Mouse (Mus musculus): ENCODE results near the gene Pigh.

- no peak for TF ChIP-seq CTCF (IDR thresholded peaks at IDR 0.05; ENCODE audit: control insufficient read depth, insufficient read depth, insufficient replicate concordance, low read depth, low read length)
- TF ChIP-seq POLR2A (IDR thresholded peaks at IDR 0.05; ENCODE audit: control insufficient read depth, low read depth, low read length) = no peak
Observed at GRCm38 (mm10) chr12:79067526-79067925, 21.9 kb downstream of the Pigh start.
